Mouse (Mus musculus) heart, embryonic 16.5 days (tissue): Measurements from ENCODE around the gene Retreg3. TPM values are rescaled to one million over a fixed set of nuclear protein-coding genes. Genes with fewer than 3 reads are reported as not detected.
"Not testable (repeated sequence)": the region's sequence is repeated elsewhere in the genome, so short reads cannot be mapped to it uniquely, and the experiment has no call there.

Experiments
- ATAC-seq: fragments of 200-750 bp; cut with Nextera tagmentation; replicated peaks from 2 replicates; pipeline ENCODE4 v1.8.0; 2017; ENCODE audit warnings: moderate number of reproducible peaks; ENCODE audit not compliant: insufficient read depth, low FRiP score; ENCODE audit errors: extremely low read depth
- H3K27ac ChIP-seq: fragments of 300-500 bp; sonication (generic); 2 replicates; pipeline ENCODE4 v1.5.1; 2014; ENCODE audit warnings: mild to moderate bottlenecking, low read length, control low read depth, moderate library complexity
- H3K27me3 ChIP-seq: fragments of 300-500 bp; sonication (generic); 2 replicates; pipeline ENCODE4 v1.6.1; 2014; ENCODE audit warnings: low read length, mixed read lengths; ENCODE audit not compliant: control insufficient read depth, insufficient read depth
- H3K36me3 ChIP-seq: fragments of 300-500 bp; sonication (generic); 2 replicates; pipeline ENCODE4 v1.6.1; 2014; ENCODE audit not compliant: control insufficient read depth, insufficient read depth
- H3K4me1 ChIP-seq: fragments of 300-500 bp; sonication (generic); 2 replicates; pipeline ENCODE4 v1.6.1; 2014; ENCODE audit warnings: low read length, mixed read lengths; ENCODE audit not compliant: control insufficient read depth, insufficient read depth
- H3K4me2 ChIP-seq: fragments of 300-500 bp; sonication (generic); 2 replicates; pipeline ENCODE4 v1.6.1; 2014; ENCODE audit warnings: low read depth, mild to moderate bottlenecking, control low read depth, low read length
- H3K4me3 ChIP-seq: fragments of 300-500 bp; sonication (generic); 2 replicates; pipeline ENCODE4 v1.5.1; 2014; ENCODE audit warnings: mild to moderate bottlenecking, control low read depth, low read length
- H3K9ac ChIP-seq: fragments of 300-500 bp; sonication (generic); 2 replicates; pipeline ENCODE4 v1.6.1; 2014; ENCODE audit warnings: low read length, control low read depth
- H3K9me3 ChIP-seq: fragments of 300-500 bp; sonication (generic); replicated peaks from 2 replicates; pipeline ENCODE4 v1.6.1; 2016; ENCODE audit warnings: low read length; ENCODE audit not compliant: control insufficient read depth
- WGBS: fragments of 180-500 bp; shearing (Covaris S2); extraction: QIAGEN DNeasy Blood & Tissue Kit; methylation state at CpG from one replicate; pipeline ENCODE4 v1.1.7; 2014; 5-methylcytosine and 5-hydroxymethylcytosine counted together
- polyA plus RNA-seq: library from polyadenylated mRNA; unstranded; fragments of >200 nt; fragmentation: Nextera tagmentation; extraction: Ambion mirVana; gene quantifications from 2 replicates; pipeline ENCODE4 v1.2.1, GENCODE M21; 2015

The Retreg3 gene
- polyA plus RNA-seq, 1 experiment from 2014 or later = 14.9 TPM

- H3K4me2 ChIP-seq = peak overlapping the region; percentile 50
- no peak for ATAC-seq
- peaks cover 23% of the 10 kb centered on the region for H3K27me3 ChIP-seq
- H3K36me3 ChIP-seq = peaks cover 60% of the 10 kb centered on the region
- H3K27ac ChIP-seq = no peak overlapping the region
- H3K4me3 ChIP-seq = peak overlapping the region; percentile 30
- 39% methylated on average over 48 of the region's 49 CpGs for WGBS
- H3K9ac ChIP-seq = 0 out of 2 replicates have a peak overlapping the region, but pooled peaks have one; percentile 26
- peaks cover 8% of the 10 kb centered on the region; the same call in 1 of the 2 replicates for H3K4me1 ChIP-seq
- no peaks in the 10 kb centered on the region for H3K9me3 ChIP-seq
Observed at GRCm38 (mm10) chr11:101163476-101164350, 44.0 kb upstream of the Retreg3 start.

GRCm38 (mm10) chr11:101162772-101163171 is 43.1 kb upstream of the Retreg3 start:
- no peak for ATAC-seq
- Histone ChIP-seq H3K27ac (no peak overlapping the region), H3K27me3 (peaks cover 20% of the 10 kb centered on the region)

GRCm38 (mm10) chr11:101162301-101162700 is 42.6 kb upstream of the Retreg3 start:
- peaks cover 49% of the 10 kb centered on the region for H3K36me3 ChIP-seq
- no peak for ATAC-seq
- WGBS = 63% methylated on average over 5 of the region's 5 CpGs
- peaks cover 18% of the 10 kb centered on the region for H3K27me3 ChIP-seq
- H3K4me3 ChIP-seq = no peak overlapping the region
- H3K9me3 ChIP-seq = no peaks in the 10 kb centered on the region
- H3K9ac ChIP-seq = no peak overlapping the region
- no peak overlapping the region for H3K27ac ChIP-seq
- no peak overlapping the region for H3K4me2 ChIP-seq
- peaks cover 2% of the 10 kb centered on the region; the same call in 1 of the 2 replicates for H3K4me1 ChIP-seq

More at GRCm38 (mm10) chr11:101162772-101163171, 43.1 kb upstream of the Retreg3 start:
- 60% methylated on average over 5 of the region's 5 CpGs for WGBS
- H3K4me1 ChIP-seq = peaks cover 2% of the 10 kb centered on the region; the same call in 1 of the 2 replicates
- H3K4me2 ChIP-seq = no peak overlapping the region
- H3K9ac ChIP-seq = no peak overlapping the region
- H3K36me3 ChIP-seq = peaks cover 54% of the 10 kb centered on the region
- H3K4me3 ChIP-seq = no peak overlapping the region
- no peaks in the 10 kb centered on the region for H3K9me3 ChIP-seq

GRCm38 (mm10) chr11:101161551-101161950 is 41.9 kb upstream of the Retreg3 start:
- no peak overlapping the region for H3K27ac ChIP-seq
- no peak overlapping the region for H3K9ac ChIP-seq
- WGBS = 87% methylated on average over 15 of the region's 15 CpGs
- no peak for ATAC-seq
- H3K4me2 ChIP-seq = no peak overlapping the region
- H3K4me1 ChIP-seq = peaks cover 2% of the 10 kb centered on the region; the same call in 1 of the 2 replicates
- H3K27me3 ChIP-seq = peaks cover 13% of the 10 kb centered on the region
- no peaks in the 10 kb centered on the region for H3K9me3 ChIP-seq
- peaks cover 42% of the 10 kb centered on the region for H3K36me3 ChIP-seq
- H3K4me3 ChIP-seq = no peak overlapping the region

- not testable (repeated sequence) for H3K9ac ChIP-seq, H3K4me3 ChIP-seq, H3K27ac ChIP-seq, ATAC-seq, H3K4me1 ChIP-seq, H3K4me2 ChIP-seq, H3K9me3 ChIP-seq, H3K27me3 ChIP-seq
- H3K36me3 ChIP-seq = peaks cover 37% of the 10 kb centered on the region
- WGBS = 74% methylated on average over 6 of the region's 8 CpGs
Observed at GRCm38 (mm10) chr11:101160981-101161505, 41.4 kb upstream of the Retreg3 start.

GRCm38 (mm10) chr11:101160151-101160550 is 40.5 kb upstream of the Retreg3 start:
- not testable (repeated sequence) for H3K4me2 ChIP-seq, H3K4me3 ChIP-seq, H3K27ac ChIP-seq, H3K9ac ChIP-seq, H3K27me3 ChIP-seq, H3K9me3 ChIP-seq, ATAC-seq, H3K4me1 ChIP-seq
- H3K36me3 ChIP-seq = peaks cover 31% of the 10 kb centered on the region
- WGBS = 66% methylated on average over 8 of the region's 10 CpGs

- peak; percentile 74 for ATAC-seq
- Histone ChIP-seq H3K4me1 (peaks cover 6% of the 10 kb centered on the region; the same call in 1 of the 2 replicates), H3K9ac (peak within 1 kb of the TSS; percentile 76), H3K4me3 (peak within 1 kb of the TSS; percentile 57), H3K4me2 (peak within 1 kb of the TSS; percentile 93), H3K9me3 (no peaks in the 10 kb centered on the region), H3K36me3 (no peaks in the 10 kb centered on the region), H3K27ac (peak within 1 kb of the TSS; percentile 39; the same call in 1 of the 2 replicates), H3K27me3 (no peaks in the 10 kb centered on the region)
- 3% methylated on average over 36 of the region's 36 CpGs for WGBS
Observed at GRCm38 (mm10) chr11:101155728-101156371, 36.2 kb upstream of the Retreg3 start, which contains the start of gene Tubg2. TSS of gene Tubg2 (plus strand) at chr11:101155907.

GRCm38 (mm10) chr11:101155151-101155550 is 35.5 kb upstream of the Retreg3 start:
- Histone ChIP-seq H3K27me3 (no peaks in the 10 kb centered on the region), H3K27ac (no peak overlapping the region), H3K4me3 (no peak overlapping the region), H3K36me3 (no peaks in the 10 kb centered on the region), H3K4me1 (peaks cover 6% of the 10 kb centered on the region; the same call in 1 of the 2 replicates), H3K4me2 (peak overlapping the region; percentile 93; the same call in 1 of the 2 replicates), H3K9me3 (no peaks in the 10 kb centered on the region), H3K9ac (no peak overlapping the region; the same call in 1 of the 2 replicates)
- ATAC-seq = no peak
- 70% methylated on average over 6 of the region's 6 CpGs for WGBS
